Mouse (Mus musculus): ENCODE data around the gene Ric3. TPM values are rescaled to one million over a fixed set of nuclear protein-coding genes. Genes with fewer than 3 reads are reported as not detected.
A peak's percentile ranks its signal among the peaks of the same experiment; 100 is the strongest.

Ric3 gene
- polyA plus RNA-seq, 1 experiment from 2014 or later = 7.4 TPM

- no peak overlapping the region for H3K4me3 ChIP-seq (ENCODE audit: low read depth, low read length)
- WGBS = 90% methylated on average over 7 of the region's 7 CpGs
- no peaks in the 10 kb centered on the region for H3K4me1 ChIP-seq (ENCODE audit: control insufficient read depth, insufficient read depth, low read length)
- no peak for ATAC-seq (replicated peaks; ENCODE audit: insufficient number of reproducible peaks, low FRiP score, low TSS enrichment, low read depth)
- no peaks in the 10 kb centered on the region for H3K27me3 ChIP-seq (ENCODE audit: control insufficient read depth, insufficient read depth, low read length)
- no peaks in the 10 kb centered on the region for H3K36me3 ChIP-seq (replicated peaks; ENCODE audit: control insufficient read depth, insufficient read depth, low read depth, low read length)
- no peak for DNase-seq (ENCODE audit: low spot score)
- no peak overlapping the region for H3K27ac ChIP-seq (replicated peaks; ENCODE audit: low read depth, low read length)
- H3K9ac ChIP-seq (replicated peaks; ENCODE audit: low read length) = no peak overlapping the region
- H3K4me2 ChIP-seq (ENCODE audit: low read depth, low read length) = no peak overlapping the region
- H3K9me3 ChIP-seq (replicated peaks; ENCODE audit: control insufficient read depth, low read length) = no peaks in the 10 kb centered on the region
Observed at GRCm38 (mm10) chr7:109025743-109026142, 57.4 kb downstream of the Ric3 start.

- no peak overlapping the region for H3K27ac ChIP-seq (replicated peaks; ENCODE audit: low read depth, low read length)
- H3K4me2 ChIP-seq (ENCODE audit: low read depth, low read length) = no peak overlapping the region
- no peaks in the 10 kb centered on the region for H3K27me3 ChIP-seq (ENCODE audit: control insufficient read depth, insufficient read depth, low read length)
- peak; percentile 75 for DNase-seq (ENCODE audit: low spot score)
- H3K4me3 ChIP-seq (ENCODE audit: low read depth, low read length) = no peak overlapping the region
- 18% methylated on average over 3 of the region's 3 CpGs for WGBS
- no peaks in the 10 kb centered on the region for H3K36me3 ChIP-seq (replicated peaks; ENCODE audit: control insufficient read depth, insufficient read depth, low read depth, low read length)
- no peak overlapping the region for H3K9ac ChIP-seq (replicated peaks; ENCODE audit: low read length)
- no peak for ATAC-seq (replicated peaks; ENCODE audit: insufficient number of reproducible peaks, low FRiP score, low TSS enrichment, low read depth)
- no peaks in the 10 kb centered on the region for H3K9me3 ChIP-seq (replicated peaks; ENCODE audit: control insufficient read depth, low read length)
- no peaks in the 10 kb centered on the region for H3K4me1 ChIP-seq (ENCODE audit: control insufficient read depth, insufficient read depth, low read length)
Observed at GRCm38 (mm10) chr7:109021428-109021827, 61.7 kb downstream of the Ric3 start.

- 88% methylated on average over 7 of the region's 7 CpGs for WGBS
Observed at GRCm38 (mm10) chr7:109019243-109019642, 63.9 kb downstream of the Ric3 start.

GRCm38 (mm10) chr7:109016378-109016923 is 66.7 kb downstream of the Ric3 start:
- H3K4me3 ChIP-seq (ENCODE audit: low read depth, low read length) = no peak overlapping the region
- WGBS = 53% methylated on average over 5 of the region's 5 CpGs

More at GRCm38 (mm10) chr7:109019243-109019642, 63.9 kb downstream of the Ric3 start:
- DNase-seq (ENCODE audit: low spot score) = peak; percentile 2
- Histone ChIP-seq H3K27me3 (ENCODE audit: control insufficient read depth, insufficient read depth, low read length) (no peaks in the 10 kb centered on the region), H3K9ac (replicated peaks; ENCODE audit: low read length) (no peak overlapping the region), H3K4me1 (ENCODE audit: control insufficient read depth, insufficient read depth, low read length) (no peaks in the 10 kb centered on the region), H3K4me3 (ENCODE audit: low read depth, low read length) (no peak overlapping the region), H3K27ac (replicated peaks; ENCODE audit: low read depth, low read length) (no peak overlapping the region), H3K4me2 (ENCODE audit: low read depth, low read length) (no peak overlapping the region), H3K9me3 (replicated peaks; ENCODE audit: control insufficient read depth, low read length) (no peaks in the 10 kb centered on the region), H3K36me3 (replicated peaks; ENCODE audit: control insufficient read depth, insufficient read depth, low read depth, low read length) (no peaks in the 10 kb centered on the region)
- no peak for ATAC-seq (replicated peaks; ENCODE audit: insufficient number of reproducible peaks, low FRiP score, low TSS enrichment, low read depth)

GRCm38 (mm10) chr7:109014851-109015250 is 68.3 kb downstream of the Ric3 start:
- DNase-seq (ENCODE audit: low spot score) (no peak), ATAC-seq (replicated peaks; ENCODE audit: insufficient number of reproducible peaks, low FRiP score, low TSS enrichment, low read depth) (no peak)
- Histone ChIP-seq H3K9ac (replicated peaks; ENCODE audit: low read length) (no peak overlapping the region), H3K4me3 (ENCODE audit: low read depth, low read length) (no peak overlapping the region), H3K4me2 (ENCODE audit: low read depth, low read length) (no peak overlapping the region), H3K4me1 (ENCODE audit: control insufficient read depth, insufficient read depth, low read length) (no peaks in the 10 kb centered on the region), H3K36me3 (replicated peaks; ENCODE audit: control insufficient read depth, insufficient read depth, low read depth, low read length) (no peaks in the 10 kb centered on the region), H3K27ac (replicated peaks; ENCODE audit: low read depth, low read length) (no peak overlapping the region), H3K9me3 (replicated peaks; ENCODE audit: control insufficient read depth, low read length) (no peaks in the 10 kb centered on the region), H3K27me3 (ENCODE audit: control insufficient read depth, insufficient read depth, low read length) (peaks cover 23% of the 10 kb centered on the region)
- WGBS = 83% methylated on average over 7 of the region's 7 CpGs

More at GRCm38 (mm10) chr7:109016378-109016923, 66.7 kb downstream of the Ric3 start:
- H3K9me3 ChIP-seq (replicated peaks; ENCODE audit: control insufficient read depth, low read length) = no peaks in the 10 kb centered on the region
- no peak overlapping the region for H3K4me2 ChIP-seq (ENCODE audit: low read depth, low read length)
- H3K4me1 ChIP-seq (ENCODE audit: control insufficient read depth, insufficient read depth, low read length) = no peaks in the 10 kb centered on the region
- DNase-seq (ENCODE audit: low spot score) = no peak
- no peaks in the 10 kb centered on the region for H3K36me3 ChIP-seq (replicated peaks; ENCODE audit: control insufficient read depth, insufficient read depth, low read depth, low read length)
- H3K9ac ChIP-seq (replicated peaks; ENCODE audit: low read length) = no peak overlapping the region
- ATAC-seq (replicated peaks; ENCODE audit: insufficient number of reproducible peaks, low FRiP score, low TSS enrichment, low read depth) = peak; percentile 49; the same call in 1 of the 2 replicates
- H3K27me3 ChIP-seq (ENCODE audit: control insufficient read depth, insufficient read depth, low read length) = peaks cover 9% of the 10 kb centered on the region
- no peak overlapping the region for H3K27ac ChIP-seq (replicated peaks; ENCODE audit: low read depth, low read length)

- H3K27me3 ChIP-seq (ENCODE audit: control insufficient read depth, insufficient read depth, low read length) = peaks cover 32% of the 10 kb centered on the region
- no peak for ATAC-seq (replicated peaks; ENCODE audit: insufficient number of reproducible peaks, low FRiP score, low TSS enrichment, low read depth)
- no peak overlapping the region for H3K27ac ChIP-seq (replicated peaks; ENCODE audit: low read depth, low read length)
- H3K9ac ChIP-seq (replicated peaks; ENCODE audit: low read length) = no peak overlapping the region
- WGBS = 46% methylated on average over 4 of the region's 4 CpGs
- no peak for DNase-seq (ENCODE audit: low spot score)
- no peaks in the 10 kb centered on the region for H3K4me1 ChIP-seq (ENCODE audit: control insufficient read depth, insufficient read depth, low read length)
- no peak overlapping the region for H3K4me2 ChIP-seq (ENCODE audit: low read depth, low read length)
- H3K4me3 ChIP-seq (ENCODE audit: low read depth, low read length) = no peak overlapping the region
- no peaks in the 10 kb centered on the region for H3K9me3 ChIP-seq (replicated peaks; ENCODE audit: control insufficient read depth, low read length)
- H3K36me3 ChIP-seq (replicated peaks; ENCODE audit: control insufficient read depth, insufficient read depth, low read depth, low read length) = no peaks in the 10 kb centered on the region
Observed at GRCm38 (mm10) chr7:109012998-109013625, 70.0 kb downstream of the Ric3 start.

GRCm38 (mm10) chr7:109012575-109012974 is 70.6 kb downstream of the Ric3 start:
- H3K9ac ChIP-seq (replicated peaks; ENCODE audit: low read length) = no peak overlapping the region
- ATAC-seq (replicated peaks; ENCODE audit: insufficient number of reproducible peaks, low FRiP score, low TSS enrichment, low read depth) (no peak), DNase-seq (ENCODE audit: low spot score) (no peak)
- no peak overlapping the region for H3K4me2 ChIP-seq (ENCODE audit: low read depth, low read length)
- 87% methylated on average over 1 of the region's 1 CpGs for WGBS
- no peaks in the 10 kb centered on the region for H3K36me3 ChIP-seq (replicated peaks; ENCODE audit: control insufficient read depth, insufficient read depth, low read depth, low read length)
- peaks cover 32% of the 10 kb centered on the region for H3K27me3 ChIP-seq (ENCODE audit: control insufficient read depth, insufficient read depth, low read length)
- H3K9me3 ChIP-seq (replicated peaks; ENCODE audit: control insufficient read depth, low read length) = no peaks in the 10 kb centered on the region
- H3K27ac ChIP-seq (replicated peaks; ENCODE audit: low read depth, low read length) = no peak overlapping the region
- no peak overlapping the region for H3K4me3 ChIP-seq (ENCODE audit: low read depth, low read length)
- H3K4me1 ChIP-seq (ENCODE audit: control insufficient read depth, insufficient read depth, low read length) = no peaks in the 10 kb centered on the region

- Histone ChIP-seq H3K9me3 (replicated peaks; ENCODE audit: control insufficient read depth, low read length) (no peaks in the 10 kb centered on the region), H3K4me2 (ENCODE audit: low read depth, low read length) (peak overlapping the region; percentile 87), H3K4me1 (ENCODE audit: control insufficient read depth, insufficient read depth, low read length) (no peaks in the 10 kb centered on the region), H3K27me3 (ENCODE audit: control insufficient read depth, insufficient read depth, low read length) (peaks cover 32% of the 10 kb centered on the region), H3K27ac (replicated peaks; ENCODE audit: low read depth, low read length) (no peak overlapping the region), H3K9ac (replicated peaks; ENCODE audit: low read length) (no peak overlapping the region; the same call in 1 of the 2 replicates), H3K4me3 (ENCODE audit: low read depth, low read length) (peak overlapping the region; percentile 69), H3K36me3 (replicated peaks; ENCODE audit: control insufficient read depth, insufficient read depth, low read depth, low read length) (no peaks in the 10 kb centered on the region)
- 45% methylated on average over 8 of the region's 8 CpGs for WGBS
- peak; percentile 76; the same call in 1 of the 2 replicates for ATAC-seq (replicated peaks; ENCODE audit: insufficient number of reproducible peaks, low FRiP score, low TSS enrichment, low read depth)
- DNase-seq (ENCODE audit: low spot score) = peak; percentile 31
Observed at GRCm38 (mm10) chr7:109011596-109012180, 71.4 kb downstream of the Ric3 start.
